Comparison of ENCODE assay signal across 7 mouse cellular contexts in the genomic region with DNA sequence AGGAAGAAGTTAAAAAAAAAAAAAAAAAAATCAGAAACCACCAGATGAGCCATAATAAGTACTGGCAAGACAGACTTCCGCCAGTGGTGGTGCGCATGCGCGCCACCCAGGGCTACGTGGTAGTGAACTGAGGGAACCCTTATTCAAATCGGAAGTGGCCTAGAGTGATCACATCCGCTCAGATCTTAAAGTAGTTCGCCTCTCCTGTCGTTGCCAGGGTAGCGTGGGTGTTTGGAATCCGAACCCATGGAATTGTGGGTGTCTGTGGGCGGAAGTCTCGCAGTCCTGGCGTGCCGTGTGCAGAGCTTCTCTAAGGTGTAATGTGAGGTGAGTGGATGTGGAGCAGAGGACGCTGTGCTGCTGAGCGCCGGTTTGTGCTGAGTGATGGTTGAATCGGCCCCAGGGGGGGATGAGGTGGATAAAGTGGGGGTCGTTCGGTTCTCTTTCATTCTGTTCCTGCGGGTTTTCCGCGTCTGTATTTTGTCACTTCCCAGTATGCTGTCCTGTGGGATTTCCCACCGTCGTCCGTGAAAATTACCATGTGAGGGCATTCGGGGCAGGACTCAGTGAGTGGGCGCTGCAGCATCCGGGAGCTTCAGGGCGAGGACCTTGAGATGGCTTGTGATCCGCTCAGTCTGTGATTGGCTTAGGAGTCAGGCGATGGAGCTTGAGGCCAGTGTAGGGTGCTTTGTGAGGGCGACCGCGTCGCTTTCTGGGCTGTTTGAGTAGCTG. TPM values are rescaled to one million over a fixed set of nuclear protein-coding genes. Genes with fewer than 3 reads are reported as not detected.
DNase-seq lines count a peak whose midpoint lies in the region; ATAC-seq and TF ChIP-seq lines count a peak whose summit lies in the region.

Gene Zfp719, plus strand, starts transcription at position 171 of the 732 bp plus-strand sequence.

- no peaks in the 10 kb centered on the region for H3K9me3 ChIP-seq in embryonic facial prominence, embryonic 10.5 days
- H3K9me3 ChIP-seq in intestine, postnatal 0 days (ENCODE audit: control insufficient read depth): no peaks in the 10 kb centered on the region
- no peaks in the 10 kb centered on the region for H3K9me3 ChIP-seq in midbrain, embryonic 12.5 days

- no peaks in the 10 kb centered on the region for H3K27me3 ChIP-seq in embryonic facial prominence, embryonic 10.5 days (replicated peaks; ENCODE audit: low read depth, poor library complexity, severe bottlenecking)
- no peaks in the 10 kb centered on the region for H3K27me3 ChIP-seq in intestine, postnatal 0 days (replicated peaks; ENCODE audit: control insufficient read depth, insufficient read depth, low read length)
- no peaks in the 10 kb centered on the region for H3K27me3 ChIP-seq in midbrain, embryonic 12.5 days
- H3K27me3 ChIP-seq in small intestine, adult 2 months (ENCODE audit: control insufficient read depth, insufficient read depth, low read length): no peaks in the 10 kb centered on the region

- H3K9ac ChIP-seq in intestine, postnatal 0 days (ENCODE audit: low read depth, low read length): peak within 1 kb of the TSS; percentile 71
- peak within 1 kb of the TSS; percentile 83 for H3K9ac ChIP-seq in midbrain, embryonic 12.5 days (replicated peaks)

- no peak for TF ChIP-seq CTCF in intestine, postnatal 0 days (IDR thresholded peaks at IDR 0.05; ENCODE audit: low read depth)
- TF ChIP-seq CTCF in small intestine, adult 2 months (IDR thresholded peaks at IDR 0.05; ENCODE audit: extremely low read depth, insufficient read length, insufficient replicate concordance, low read depth, low read length): no peak

- H3K36me3 ChIP-seq in embryonic facial prominence, embryonic 10.5 days (replicated peaks): peaks cover 36% of the 10 kb centered on the region
- H3K36me3 ChIP-seq in intestine, postnatal 0 days (ENCODE audit: control insufficient read depth, insufficient read depth): peaks cover 13% of the 10 kb centered on the region
- peaks cover 17% of the 10 kb centered on the region for H3K36me3 ChIP-seq in midbrain, embryonic 12.5 days
- H3K36me3 ChIP-seq in small intestine, adult 2 months (ENCODE audit: control insufficient read depth, insufficient read depth, low read length): peaks cover 4% of the 10 kb centered on the region

- no peak for TF ChIP-seq POLR2A in small intestine, adult 2 months (IDR thresholded peaks at IDR 0.05; ENCODE audit: low read depth, low read length)

- H3K27ac ChIP-seq in embryonic facial prominence, embryonic 10.5 days (replicated peaks): peak within 1 kb of the TSS; percentile 89
- peak within 1 kb of the TSS; percentile 82 for H3K27ac ChIP-seq in intestine, postnatal 0 days (ENCODE audit: low read depth, low read length)
- peak within 1 kb of the TSS; percentile 85 for H3K27ac ChIP-seq in midbrain, embryonic 12.5 days (replicated peaks)
- peak within 1 kb of the TSS; percentile 70 for H3K27ac ChIP-seq in small intestine, adult 2 months (ENCODE audit: insufficient read depth, low read depth, low read length)

- peak within 1 kb of the TSS; percentile 76 for H3K4me3 ChIP-seq in embryonic facial prominence, embryonic 10.5 days
- peak within 1 kb of the TSS; percentile 78 for H3K4me3 ChIP-seq in intestine, postnatal 0 days (ENCODE audit: low read depth, low read length)
- peak within 1 kb of the TSS; percentile 73 for H3K4me3 ChIP-seq in midbrain, embryonic 12.5 days
- H3K4me3 ChIP-seq in small intestine, adult 2 months (ENCODE audit: low read depth, low read length): peak within 1 kb of the TSS; percentile 81

- H3K4me1 ChIP-seq in embryonic facial prominence, embryonic 10.5 days: peaks cover 15% of the 10 kb centered on the region
- H3K4me1 ChIP-seq in intestine, postnatal 0 days (replicated peaks; ENCODE audit: control insufficient read depth, insufficient read depth, low read length): no peaks in the 10 kb centered on the region; the same call in 1 of the 2 replicates
- peaks cover 22% of the 10 kb centered on the region for H3K4me1 ChIP-seq in midbrain, embryonic 12.5 days
- peaks cover 3% of the 10 kb centered on the region for H3K4me1 ChIP-seq in small intestine, adult 2 months (ENCODE audit: control insufficient read depth, insufficient read depth, insufficient read length, low read length)

- intact Hi-C loops in left cerebral cortex, postnatal 4 days (cut with DNase I): loop anchor here (10.0 kb wide), 1 partner anchor 95 kb away; the partner anchor contains the start of gene Ctu1

- peak; percentile 92 for DNase-seq in adrenal gland, postnatal 10 days
- peak; percentile 94 for DNase-seq in embryonic facial prominence, embryonic 10.5 days (ENCODE audit: low spot score)
- peak; percentile 89 for DNase-seq in gonadal fat pad, adult 2 months (ENCODE audit: low read depth)
- DNase-seq in left cerebral cortex, postnatal 4 days: peak; percentile 93

- peak within 1 kb of the TSS; percentile 78 for H3K4me2 ChIP-seq in intestine, postnatal 0 days (replicated peaks; ENCODE audit: low read depth)
- H3K4me2 ChIP-seq in midbrain, embryonic 12.5 days (replicated peaks): peak within 1 kb of the TSS; percentile 79

- ATAC-seq in intestine, postnatal 0 days: peak; percentile 98
- ATAC-seq in midbrain, embryonic 12.5 days (ENCODE audit: low FRiP score, low read depth): peak; percentile 96

- WGBS in embryonic facial prominence, embryonic 10.5 days: under 1% methylated on average over 37 of the region's 37 CpGs
- under 1% methylated on average over 37 of the region's 37 CpGs for WGBS in intestine, postnatal 0 days
- WGBS in midbrain, embryonic 12.5 days: under 1% methylated on average over 37 of the region's 37 CpGs
- under 1% methylated on average over 37 of the region's 37 CpGs for WGBS in small intestine, adult 2 months

RNA-seq across cellular contexts. Expression of gene Zfp719, which starts in this region (rescaled TPM):
- 10 to 100 TPM; 10.8 to 12.5 TPM for total RNA-seq in adrenal gland, postnatal 10 days (2021)
- 15.0 and 15.6 TPM in 2 replicates for polyA plus RNA-seq in embryonic facial prominence, embryonic 10.5 days (2016; fragmentation: Nextera tagmentation; extraction: Ambion mirVana)
- 3.2 and 4.2 TPM in 2 replicates for polyA plus RNA-seq in gonadal fat pad, adult 2 months (2012; rRNA removed)
- 3.5 and 3.6 TPM in 2 replicates for polyA plus RNA-seq in intestine, postnatal 0 days (2015; fragmentation: Nextera tagmentation; extraction: Ambion mirVana)
- total RNA-seq in left cerebral cortex, postnatal 4 days (2021): 10 to 100 TPM; 18.5 to 19.9 TPM
- 17.8 and 17.9 TPM in 2 replicates for polyA plus RNA-seq in midbrain, embryonic 12.5 days (2016; fragmentation: Nextera tagmentation; extraction: Ambion mirVana)
- polyA plus RNA-seq in small intestine, adult 2 months (2012; rRNA removed): 0.63 and 0.91 TPM in 2 replicates

Comparison
In these comparisons a context has a peak if more than half of its experiments do, and no peak if none do; other contexts are left out.
1. Peak in every context shown above with its lines: DNase-seq, ATAC-seq, H3K4me3 ChIP-seq and H3K27ac ChIP-seq.